Mouse (Mus musculus) ovary, adult 10 weeks (tissue): ENCODE data around the gene Ube2cbp. TPM values are rescaled to one million over a fixed set of nuclear protein-coding genes. Genes with fewer than 3 reads are reported as not detected.

Experiments used
- polyA plus RNA-seq: library from polyadenylated mRNA; stranded (reverse); fragments of 350-450 nt; fragmentation: Illumina TruSeq; extraction: RNeasy Lipid Tissue Mini Kit (QIAGEN cat#74804); gene quantifications from one replicate; pipeline ENCODE4 v1.2.3, GENCODE M21; 2014

Ube2cbp gene
- 2.0 TPM for polyA plus RNA-seq

DNA sequence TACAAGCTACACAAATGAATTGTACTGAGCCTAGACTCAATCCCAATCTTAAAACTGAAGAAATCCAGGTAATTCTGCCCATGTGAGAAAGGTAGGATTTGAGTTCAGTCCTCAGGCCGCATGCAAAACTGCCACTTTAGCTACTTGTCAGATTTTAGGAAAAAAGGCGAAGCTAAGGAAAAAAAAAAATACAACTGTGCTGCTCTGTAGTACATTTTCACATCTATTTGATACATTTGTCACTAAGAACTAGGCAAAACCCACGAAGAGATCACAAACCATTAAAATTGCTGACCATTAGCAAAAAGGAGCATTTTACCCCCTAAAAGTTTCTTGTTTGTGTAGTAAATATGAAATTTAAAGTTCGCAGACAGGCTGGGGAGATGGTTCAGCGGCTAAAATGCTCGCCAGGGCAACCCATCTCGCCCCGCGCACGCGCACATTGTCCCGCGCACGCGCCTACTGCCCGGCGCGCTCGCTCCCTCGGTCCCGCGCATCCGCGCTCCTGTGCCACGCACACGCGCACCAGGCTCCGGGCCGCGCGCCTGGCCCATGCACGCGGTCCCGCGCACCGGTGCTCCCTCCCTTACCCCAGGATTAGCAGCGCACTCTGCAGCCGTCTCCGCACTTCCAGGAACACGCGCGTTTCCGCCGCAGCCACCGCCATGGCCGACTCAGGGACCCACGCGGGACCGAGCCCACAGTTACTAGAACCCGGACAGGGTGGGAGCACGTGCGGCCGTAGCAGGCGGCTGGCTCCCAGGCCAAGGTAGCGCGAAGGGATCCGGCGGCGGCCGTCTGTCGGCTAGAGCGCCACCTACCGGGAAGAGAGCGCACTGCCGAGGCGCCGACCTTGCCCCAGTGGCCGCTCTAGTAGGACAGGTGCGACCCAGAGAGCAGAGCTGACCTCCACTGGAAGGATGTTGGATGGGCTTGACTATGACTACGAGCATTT is at the start of gene Ube2cbp:
Gene Ube2cbp (minus strand): TSS at position 800 of the 955 bp plus-strand sequence.

DNA sequence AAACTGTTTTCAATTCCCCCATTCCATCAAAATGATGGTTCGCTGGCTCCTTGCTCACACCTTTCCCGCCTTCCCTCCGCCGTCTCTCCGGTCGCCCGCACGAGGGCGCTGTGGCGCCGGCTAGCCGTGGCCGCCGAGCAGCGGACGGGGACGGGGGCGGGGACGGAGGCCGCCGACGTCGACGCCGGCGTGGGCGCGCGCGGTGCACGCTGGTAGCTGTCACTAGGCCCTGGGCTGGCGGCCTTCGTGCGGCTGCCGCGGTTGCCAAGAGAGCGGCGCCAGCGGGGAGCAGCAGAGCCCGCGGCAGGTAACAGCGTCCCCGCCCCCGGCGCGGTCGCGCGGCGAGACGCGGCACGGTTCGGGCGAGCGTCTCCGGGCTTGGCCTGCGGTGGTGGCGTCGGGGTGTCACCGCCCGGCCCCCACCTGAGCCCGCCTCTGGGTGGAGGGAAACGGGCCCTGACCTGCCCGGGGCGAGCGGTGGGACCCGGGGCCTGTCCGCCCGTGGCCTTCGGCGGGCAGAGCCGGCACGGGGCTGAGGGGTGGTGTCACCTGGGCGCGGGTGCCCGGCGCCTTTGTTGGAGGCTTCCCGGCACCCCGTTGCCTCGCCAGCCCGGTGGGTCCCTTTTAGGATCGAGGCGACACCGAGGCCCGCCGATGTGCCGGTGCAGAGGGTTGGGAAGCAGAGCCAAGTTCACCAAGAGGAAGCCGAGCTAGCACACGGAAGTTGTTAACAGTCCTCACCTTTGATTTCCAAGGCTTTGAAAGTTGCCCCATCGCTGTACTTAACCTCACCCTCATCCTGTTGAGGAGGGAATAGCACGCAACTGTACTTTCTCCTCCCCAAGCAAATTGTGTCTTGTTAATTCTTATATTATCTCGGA is 2.5 kb upstream of the Ube2cbp start, which contains the start of gene Dop1a:
Gene Dop1a (plus strand): TSS at position 165 of the 881 bp plus-strand sequence.

Other genes with a start within 250 kb of the Ube2cbp start
- gene Dop1a, start 2.2 kb upstream of the Ube2cbp start, polyA plus RNA-seq = 27.0 TPM
- gene Pgm3, start 106.9 kb upstream of the Ube2cbp start, polyA plus RNA-seq = 30.2 TPM
- gene Rwdd2a, start 107.0 kb upstream of the Ube2cbp start, polyA plus RNA-seq = 5.4 TPM
- 1,214 TPM for gene Me1, start 231.0 kb upstream of the Ube2cbp start, polyA plus RNA-seq